Mouse (Mus musculus) kidney, adult 2 months (tissue): ENCODE measurements at regions not wholly inside any gene's neighbourhood (a gene's known extent, or its start where the extent isn't known, plus 50 kb on each side); places are given as distances from the start of the nearest gene placed in this dataset.

Experiments
- CTCF ChIP-seq: fragments of 200-500 bp; conservative IDR thresholded peaks from 2 replicates; pipeline ENCODE4 v1.5.1; 2011; ENCODE audit warnings: low read depth, mild to moderate bottlenecking, control low read depth, low read length, moderate library complexity, mixed read lengths; ENCODE audit not compliant: insufficient read depth, insufficient read length
- POLR2A ChIP-seq: fragments of 200-500 bp; IDR thresholded peaks from one replicate; pipeline ENCODE4 v1.6.1; 2011; ENCODE audit warnings: low read depth, low read length, control low read depth

DNA sequence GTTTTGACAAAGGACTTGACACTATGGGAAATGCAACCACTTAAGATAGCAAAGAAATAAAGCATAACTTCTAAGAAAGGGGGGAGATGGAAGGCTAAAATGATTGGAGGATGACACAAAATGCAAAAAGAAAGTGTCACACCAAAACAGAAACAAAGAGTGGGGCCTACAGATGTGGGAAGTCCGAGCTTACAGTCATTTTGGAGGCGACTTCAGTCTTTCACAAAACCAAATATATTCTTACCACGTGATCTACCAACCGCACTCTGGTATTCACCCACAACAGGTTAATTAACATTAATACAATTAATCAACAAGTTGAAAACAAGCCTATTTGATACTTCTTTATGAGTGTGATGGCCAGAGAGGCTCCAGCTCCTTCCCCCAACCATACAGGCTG, 57.2 kb downstream of the Csf2 start:
- TF ChIP-seq POLR2A: no peak
- no peak for TF ChIP-seq CTCF
